Mouse (Mus musculus) ovary, postnatal 10 days (tissue): ENCODE results near the gene Zbtb17.

ENCODE experiments used
- DNase-seq: peaks from one replicate; pipeline ENCODE4 v3.0.0; 2022; ENCODE audit warnings: low spot score

Gene Zbtb17

GRCm38 (mm10) chr4:141458236-141458635 lies 13.8 kb downstream of the Zbtb17 start:
- DNase-seq: no peak

GRCm38 (mm10) chr4:141458888-141459287 lies 14.4 kb downstream of the Zbtb17 start:
- no peak for DNase-seq

- no peak for DNase-seq
These were observed 15.3 kb downstream of the Zbtb17 start for GRCm38 (mm10) chr4:141459766-141460165.

DNA sequence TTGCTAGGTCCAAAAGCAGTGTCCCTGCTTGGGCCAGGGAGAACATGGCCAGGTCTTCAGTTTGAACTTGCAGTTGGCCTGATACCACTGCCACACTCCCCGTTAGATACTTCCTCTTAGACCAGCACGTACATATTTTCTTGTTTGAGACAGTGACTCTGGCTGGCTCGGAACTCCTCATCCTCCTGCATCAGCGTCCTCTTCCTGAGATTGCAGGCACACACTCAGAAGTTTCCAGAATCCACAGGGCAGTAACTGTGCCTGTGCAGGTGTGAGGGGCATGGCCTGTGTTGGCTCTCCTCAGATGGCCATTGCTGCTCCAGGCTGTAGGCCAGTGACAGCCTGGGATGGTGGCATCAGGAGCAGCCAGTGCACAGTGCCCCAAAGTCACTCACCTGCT lies 16.0 kb downstream of the Zbtb17 start:
- DNase-seq: no peak

GRCm38 (mm10) chr4:141461088-141461487 lies 16.6 kb downstream of the Zbtb17 start:
- no peak for DNase-seq

- DNase-seq: no peak
These were observed 17.1 kb downstream of the Zbtb17 start for GRCm38 (mm10) chr4:141461576-141461975.

DNA sequence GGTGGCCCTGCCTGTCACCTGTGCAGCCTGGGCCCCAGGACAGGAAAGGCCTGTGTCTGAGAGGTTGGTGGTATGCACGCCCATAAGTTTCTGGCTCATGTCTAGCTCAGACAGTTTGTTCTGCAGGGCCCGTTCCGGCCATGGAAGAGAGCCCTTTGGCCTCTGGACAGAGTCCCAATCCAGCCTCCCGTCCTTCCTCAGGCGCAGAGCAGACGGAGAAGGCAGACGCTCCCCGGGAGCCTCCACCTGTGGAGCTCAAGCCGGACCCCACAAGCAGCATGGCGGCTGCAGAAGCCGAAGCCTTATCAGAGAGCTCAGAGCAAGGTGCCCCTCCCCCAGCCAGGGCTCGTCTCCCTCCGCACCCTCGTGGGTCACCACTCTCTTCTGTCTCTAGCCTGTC lies 19.0 kb downstream of the Zbtb17 start:
- DNase-seq: no peak

- DNase-seq: no peak
These were observed 20.3 kb downstream of the Zbtb17 start for GRCm38 (mm10) chr4:141464722-141465121.

- no peak for DNase-seq
These were observed 21.2 kb downstream of the Zbtb17 start for GRCm38 (mm10) chr4:141465512-141466288.

DNA sequence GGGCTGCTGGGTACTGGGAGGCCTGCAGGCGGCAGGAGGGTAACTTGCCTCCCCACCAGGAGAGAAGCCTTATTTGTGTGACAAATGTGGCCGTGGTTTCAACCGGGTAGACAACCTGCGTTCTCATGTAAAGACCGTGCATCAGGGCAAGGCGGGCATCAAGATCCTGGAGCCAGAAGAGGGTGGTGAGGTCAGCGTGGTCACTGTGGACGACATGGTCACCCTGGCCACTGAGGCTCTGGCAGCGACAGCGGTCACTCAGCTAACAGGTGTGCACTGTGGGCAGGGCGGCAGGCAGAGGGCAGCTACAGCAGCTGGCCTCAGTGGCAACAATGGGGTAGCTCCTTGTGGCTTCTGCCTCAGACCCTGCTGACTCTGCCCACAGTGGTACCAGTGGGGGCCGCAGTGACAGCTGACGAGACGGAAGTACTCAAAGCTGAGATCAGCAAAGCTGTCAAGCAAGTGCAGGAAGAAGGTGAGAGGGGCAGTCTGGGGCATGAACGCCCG lies 21.9 kb downstream of the Zbtb17 start:
- DNase-seq: no peak

- no peak for DNase-seq
These were observed 22.6 kb downstream of the Zbtb17 start for GRCm38 (mm10) chr4:141466844-141467580.

GRCm38 (mm10) chr4:141467581-141467927 lies 23.1 kb downstream of the Zbtb17 start:
- no peak for DNase-seq

GRCm38 (mm10) chr4:141468576-141468975 lies 24.1 kb downstream of the Zbtb17 start:
- DNase-seq: no peak

- no peak for DNase-seq
These were observed 24.9 kb downstream of the Zbtb17 start for GRCm38 (mm10) chr4:141469343-141469742.

DNA sequence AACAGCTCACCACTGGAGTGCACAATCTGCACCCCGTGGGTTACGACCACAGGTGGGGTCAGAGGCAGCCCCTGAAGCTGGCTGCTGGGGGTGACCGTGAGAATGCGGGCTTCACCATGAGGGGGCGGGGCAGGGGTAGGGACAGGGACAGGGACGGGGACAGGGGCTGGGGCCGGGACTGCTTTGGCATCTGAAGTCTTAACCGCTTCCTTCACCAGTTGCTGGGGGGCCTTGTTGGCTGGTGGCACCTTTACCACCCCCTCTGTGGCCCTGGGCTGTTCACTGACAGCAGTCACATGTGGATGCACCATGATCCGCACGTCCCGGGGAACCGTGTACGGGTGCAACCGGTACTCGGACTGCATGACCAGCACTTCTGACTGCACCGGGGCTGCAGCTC lies 27.0 kb downstream of the Zbtb17 start:
- no peak for DNase-seq

GRCm38 (mm10) chr4:141472641-141473321 lies 28.3 kb downstream of the Zbtb17 start:
- DNase-seq: no peak

GRCm38 (mm10) chr4:141474431-141474830 lies 30.0 kb downstream of the Zbtb17 start:
- no peak for DNase-seq

GRCm38 (mm10) chr4:141477681-141478102 lies 33.2 kb downstream of the Zbtb17 start:
- no peak for DNase-seq

GRCm38 (mm10) chr4:141478225-141478624 lies 33.8 kb downstream of the Zbtb17 start:
- no peak for DNase-seq

DNA sequence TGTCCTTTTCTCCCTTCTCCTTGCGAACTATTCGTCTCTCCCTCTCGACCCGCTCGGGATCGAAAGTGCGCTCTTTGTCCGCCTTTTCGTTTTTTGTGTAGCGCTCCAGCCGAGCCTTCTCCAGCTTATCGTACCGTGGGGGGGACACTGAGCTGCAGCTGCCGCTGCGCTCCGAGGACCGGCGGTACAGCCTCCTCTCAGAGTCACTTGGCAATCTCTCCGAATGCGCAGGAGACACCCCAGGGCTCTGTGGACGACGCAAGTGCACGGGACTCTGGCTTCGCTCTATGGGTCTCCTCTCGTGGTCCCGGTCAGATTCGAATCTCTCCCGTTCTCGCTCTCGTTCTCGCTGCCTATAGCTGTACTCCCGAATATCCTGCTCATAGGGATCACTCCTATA lies 34.3 kb downstream of the Zbtb17 start:
- no peak for DNase-seq

- DNase-seq: no peak
These were observed 35.0 kb downstream of the Zbtb17 start for GRCm38 (mm10) chr4:141479411-141479810.

GRCm38 (mm10) chr4:141484071-141484470 lies 39.6 kb downstream of the Zbtb17 start:
- DNase-seq: no peak

- no peak for DNase-seq
These were observed 43.1 kb downstream of the Zbtb17 start for GRCm38 (mm10) chr4:141487581-141487980.
